Mouse (Mus musculus): ENCODE results near the gene Olfr610.
"Not testable (repeated sequence)": the region's sequence is repeated elsewhere in the genome, so short reads cannot be mapped to it uniquely, and the experiment has no call there.

DNA sequence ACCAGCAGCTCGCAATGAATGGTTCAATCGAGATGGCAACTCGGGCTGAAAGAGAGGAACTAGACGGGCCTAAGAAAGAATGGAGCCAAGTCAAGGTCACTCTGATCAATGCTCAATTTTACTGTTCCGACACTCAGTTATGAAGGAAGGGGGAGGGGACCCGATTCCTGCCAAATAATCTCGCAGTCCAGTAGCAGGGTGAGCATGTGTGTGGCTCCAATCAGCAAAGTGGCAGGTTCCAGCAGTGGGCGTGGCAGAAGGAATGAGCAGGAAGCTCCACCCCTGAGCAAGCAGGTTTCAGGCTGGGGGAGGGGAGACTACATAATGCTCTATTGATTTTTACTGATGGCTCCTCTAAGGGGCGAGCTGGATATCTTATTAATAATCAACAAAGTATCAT, 34.8 kb downstream of the Olfr610 start:
- not testable (repeated sequence) for TF ChIP-seq CTCF, EP300 (IDR thresholded peaks at IDR 0.05; ENCODE audit: low read depth)

Measured in liver, embryonic 14.5 days (tissue).